Mouse (Mus musculus) heart, postnatal 0 days (tissue): Measurements from ENCODE around the gene Olfr923. TPM values are rescaled to one million over a fixed set of nuclear protein-coding genes. Genes with fewer than 3 reads are reported as not detected.

Experiments used
- ATAC-seq: fragments of 200-750 bp; cut with Nextera tagmentation; 2 replicates; pipeline ENCODE4 v1.8.0; 2017; ENCODE audit warnings: low read depth, moderate number of reproducible peaks, moderate library complexity; ENCODE audit not compliant: insufficient read depth
- DNase-seq: peaks from one replicate; pipeline ENCODE4 v3.0.0-alpha.2; 2016; ENCODE audit warnings: low spot score
- H3K27ac ChIP-seq: fragments of 300-500 bp; sonication (generic); 2 replicates; pipeline ENCODE4 v1.5.1; 2014; ENCODE audit warnings: low read depth, mild to moderate bottlenecking
- H3K27me3 ChIP-seq: fragments of 300-500 bp; sonication (generic); 2 replicates; pipeline ENCODE4 v1.6.1; 2014; ENCODE audit warnings: low read length, mixed read lengths; ENCODE audit not compliant: control insufficient read depth, insufficient read depth
- H3K36me3 ChIP-seq: fragments of 300-500 bp; sonication (generic); replicated peaks from 2 replicates; pipeline ENCODE4 v1.6.1; 2014; ENCODE audit warnings: low read length, mixed read lengths; ENCODE audit not compliant: control insufficient read depth, insufficient read depth
- H3K4me1 ChIP-seq: fragments of 300-500 bp; sonication (generic); 2 replicates; pipeline ENCODE4 v1.6.1; 2014; ENCODE audit warnings: antibody characterized with exemption; ENCODE audit not compliant: control insufficient read depth, insufficient read depth
- H3K4me2 ChIP-seq: fragments of 300-500 bp; sonication (generic); 2 replicates; pipeline ENCODE4 v1.6.1; 2014; ENCODE audit warnings: low read depth, mild to moderate bottlenecking, low read length, moderate library complexity
- H3K4me3 ChIP-seq: fragments of 300-500 bp; sonication (generic); 2 replicates; pipeline ENCODE4 v1.5.1; 2014; ENCODE audit warnings: low read depth, low read length
- H3K9ac ChIP-seq: fragments of 300-500 bp; sonication (generic); replicated peaks from 2 replicates; pipeline ENCODE4 v1.6.1; 2014; ENCODE audit warnings: low read depth, low read length, mixed read lengths
- H3K9me3 ChIP-seq: fragments of 300-500 bp; sonication (generic); replicated peaks from 2 replicates; pipeline ENCODE4 v1.6.1; 2016; ENCODE audit warnings: low read length; ENCODE audit not compliant: control insufficient read depth
- CTCF ChIP-seq: IDR thresholded peaks from 2 replicates; pipeline ENCODE4 v1.5.1; 2016; ENCODE audit warnings: antibody characterized with exemption, control low read depth, low read depth
- EP300 ChIP-seq: IDR thresholded peaks from 2 replicates; pipeline ENCODE4 v1.6.1; 2016; ENCODE audit warnings: antibody characterized with exemption, low read depth
- WGBS: fragments of 180-500 bp; shearing (Covaris S2); extraction: QIAGEN DNeasy Blood & Tissue Kit; methylation state at CpG from one replicate; pipeline ENCODE4 v1.1.7; 2014; 5-methylcytosine and 5-hydroxymethylcytosine counted together
- polyA plus RNA-seq: library from polyadenylated mRNA; unstranded; fragments of >200 nt; fragmentation: Nextera tagmentation; extraction: Ambion mirVana; gene quantifications from 2 replicates; pipeline ENCODE4 v1.2.1, GENCODE M21; 2015
- total RNA-seq: library from RNA; depleted of rRNA; stranded (reverse); fragments of >200 nt; gene quantifications from 2 replicates; pipeline ENCODE4 v1.2.3, GENCODE M21; 2014; ENCODE audit warnings: low replicate concordance; rRNA removed

The Olfr923 gene
- not detected in 2 replicates for total RNA-seq
- not detected in 2 replicates for polyA plus RNA-seq

DNA sequence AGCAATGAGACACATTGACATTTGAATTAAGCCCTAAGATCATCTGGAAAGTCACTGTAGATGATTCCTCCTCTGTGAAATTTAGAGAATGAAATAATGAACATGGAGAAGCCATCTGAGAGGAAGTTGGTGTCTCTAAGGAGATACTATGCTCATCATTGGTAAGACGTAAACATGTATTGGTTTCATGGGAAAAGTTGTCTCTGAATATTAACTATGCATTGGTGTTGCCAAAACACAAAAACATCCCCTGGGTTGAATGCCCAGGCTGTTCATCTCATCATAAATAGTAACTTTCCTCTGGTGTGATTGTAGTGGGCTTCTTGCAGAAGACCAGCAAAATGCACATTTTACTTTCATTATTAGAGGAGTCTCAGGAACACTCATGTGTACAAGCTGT is at the start of gene Olfr923:
Olfr923 (plus strand) TSS at position 301 of the 400 bp plus-strand sequence.
- H3K9ac ChIP-seq = no peak within 1 kb of the TSS
- TF ChIP-seq CTCF (no peak), EP300 (no peak)
- H3K4me1 ChIP-seq = no peaks in the 10 kb centered on the region
- H3K4me2 ChIP-seq = no peak within 1 kb of the TSS
- WGBS = 89% methylated on average over 1 of the region's 1 CpGs
- ATAC-seq (no peak), DNase-seq (no peak)
- H3K36me3 ChIP-seq = no peaks in the 10 kb centered on the region
- H3K4me3 ChIP-seq = no peak within 1 kb of the TSS
- H3K27me3 ChIP-seq = no peaks in the 10 kb centered on the region
- H3K27ac ChIP-seq = no peak within 1 kb of the TSS
- no peaks in the 10 kb centered on the region for H3K9me3 ChIP-seq

DNA sequence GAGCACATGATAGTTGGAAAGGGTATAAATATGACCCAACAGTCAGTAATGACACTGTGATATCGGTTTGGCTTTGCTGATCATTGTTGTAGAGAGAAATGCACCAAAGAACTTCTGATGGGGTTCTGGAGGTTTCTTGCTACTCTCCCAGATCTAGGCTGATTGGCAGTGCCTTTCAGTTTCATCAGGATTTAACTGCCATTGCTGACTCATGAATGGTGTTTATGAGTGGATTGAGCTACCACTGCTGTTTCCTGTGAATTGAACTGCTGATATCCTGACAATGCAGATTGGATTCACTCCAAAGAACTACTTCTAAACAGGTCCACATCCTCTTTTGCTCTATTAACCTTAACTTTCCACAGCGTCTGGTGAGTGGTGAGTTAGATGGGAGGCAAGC is 33.7 kb upstream of the Olfr923 start:
- DNase-seq (no peak), ATAC-seq (no peak)
- Histone ChIP-seq H3K4me3 (no peak overlapping the region), H3K4me2 (no peak overlapping the region), H3K27ac (no peak overlapping the region), H3K27me3 (no peaks in the 10 kb centered on the region), H3K9ac (no peak overlapping the region), H3K36me3 (no peaks in the 10 kb centered on the region), H3K9me3 (no peaks in the 10 kb centered on the region), H3K4me1 (no peaks in the 10 kb centered on the region)
- WGBS = 65% methylated on average over 2 of the region's 2 CpGs
- TF ChIP-seq CTCF (no peak), EP300 (no peak)

DNA sequence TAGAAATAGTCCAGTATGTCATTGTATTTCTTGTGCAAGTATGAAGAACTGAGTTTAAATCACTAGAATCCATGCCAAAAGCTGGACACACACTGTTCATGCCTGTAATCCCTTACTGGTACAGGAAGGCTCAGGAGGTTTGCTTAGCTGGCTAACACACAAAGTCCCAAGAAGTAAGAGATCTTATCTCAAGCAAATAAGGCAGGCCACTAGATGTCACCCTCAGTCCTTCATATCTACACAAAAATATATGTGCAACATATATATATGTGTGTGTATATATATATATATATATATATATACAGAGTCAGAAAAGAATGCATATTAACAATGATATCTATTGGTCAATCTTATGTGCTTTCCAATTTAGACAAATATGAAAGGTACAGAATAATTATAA is 20.6 kb upstream of the Olfr923 start:
- H3K27me3 ChIP-seq = no peaks in the 10 kb centered on the region
- no peak overlapping the region for H3K9ac ChIP-seq
- H3K9me3 ChIP-seq = no peaks in the 10 kb centered on the region
- ATAC-seq (no peak), DNase-seq (no peak)
- no peak overlapping the region for H3K4me3 ChIP-seq
- H3K4me2 ChIP-seq = no peak overlapping the region
- no peak overlapping the region for H3K27ac ChIP-seq
- H3K36me3 ChIP-seq = no peaks in the 10 kb centered on the region
- no peaks in the 10 kb centered on the region for H3K4me1 ChIP-seq
- no peak for TF ChIP-seq EP300
- TF ChIP-seq CTCF = no peak

DNA sequence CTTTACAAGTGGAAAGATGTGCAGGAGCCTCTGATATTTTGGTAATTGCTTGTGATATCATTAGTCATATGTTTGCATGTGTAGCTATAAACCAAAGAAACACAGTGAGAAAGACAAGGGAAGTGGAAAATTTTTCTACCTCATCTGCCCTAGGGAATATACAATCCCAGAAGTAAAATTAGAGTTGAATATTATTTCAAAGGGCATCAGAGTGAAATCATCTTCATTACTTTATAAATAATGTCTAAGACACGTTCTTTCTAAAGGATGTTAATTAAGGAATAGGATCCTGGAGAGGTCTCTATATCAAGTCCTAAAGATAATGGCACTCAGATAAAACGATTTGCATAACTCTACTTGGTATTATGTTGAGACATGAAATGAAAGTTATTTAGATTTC is 12.0 kb upstream of the Olfr923 start, which contains the start of gene Olfr922:
Olfr922 (plus strand) TSS at position 301 of the 400 bp plus-strand sequence.
- no peaks in the 10 kb centered on the region for H3K9me3 ChIP-seq
- H3K4me3 ChIP-seq = no peak within 1 kb of the TSS
- no peak within 1 kb of the TSS for H3K27ac ChIP-seq
- no peaks in the 10 kb centered on the region for H3K36me3 ChIP-seq
- TF ChIP-seq EP300 = no peak
- no peak for TF ChIP-seq CTCF
- H3K27me3 ChIP-seq = no peaks in the 10 kb centered on the region
- H3K4me1 ChIP-seq = no peaks in the 10 kb centered on the region
- 41% methylated on average over 2 of the region's 2 CpGs for WGBS
- ATAC-seq (no peak), DNase-seq (no peak)
- no peak within 1 kb of the TSS for H3K4me2 ChIP-seq
- H3K9ac ChIP-seq = no peak within 1 kb of the TSS

DNA sequence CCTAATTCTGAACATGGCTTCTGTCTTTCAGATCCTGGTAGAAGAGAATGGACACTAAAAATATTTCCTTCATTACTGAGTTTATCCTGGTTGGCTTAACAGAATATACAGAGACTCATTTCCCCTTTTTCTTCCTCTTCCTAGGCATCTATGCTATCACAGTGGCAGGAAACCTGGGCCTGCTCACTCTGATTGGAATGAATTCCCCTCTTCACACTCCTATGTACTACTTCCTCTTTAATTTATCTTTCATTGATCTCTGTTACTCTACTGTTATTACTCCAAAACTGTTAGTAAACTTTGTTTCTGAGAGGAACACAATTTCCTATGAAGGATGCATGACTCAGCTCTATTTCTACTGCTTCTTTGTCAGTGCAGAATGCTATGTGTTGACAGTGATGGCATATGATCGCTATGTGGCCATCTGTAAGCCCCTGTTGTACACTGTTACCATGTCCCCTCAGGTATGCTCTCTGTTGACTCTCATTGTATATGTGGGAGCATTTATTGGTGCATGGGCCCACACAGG is 10.8 kb upstream of the Olfr923 start:
- H3K36me3 ChIP-seq = no peaks in the 10 kb centered on the region
- H3K4me3 ChIP-seq = no peak overlapping the region
- no peak for DNase-seq
- TF ChIP-seq CTCF = no peak
- no peak for TF ChIP-seq EP300
- H3K9ac ChIP-seq = no peak overlapping the region
- no peaks in the 10 kb centered on the region for H3K4me1 ChIP-seq
- WGBS = 74% methylated on average over 1 of the region's 1 CpGs
- no peaks in the 10 kb centered on the region for H3K9me3 ChIP-seq
- no peak for ATAC-seq
- no peaks in the 10 kb centered on the region for H3K27me3 ChIP-seq
- no peak overlapping the region for H3K4me2 ChIP-seq
- no peak overlapping the region for H3K27ac ChIP-seq

DNA sequence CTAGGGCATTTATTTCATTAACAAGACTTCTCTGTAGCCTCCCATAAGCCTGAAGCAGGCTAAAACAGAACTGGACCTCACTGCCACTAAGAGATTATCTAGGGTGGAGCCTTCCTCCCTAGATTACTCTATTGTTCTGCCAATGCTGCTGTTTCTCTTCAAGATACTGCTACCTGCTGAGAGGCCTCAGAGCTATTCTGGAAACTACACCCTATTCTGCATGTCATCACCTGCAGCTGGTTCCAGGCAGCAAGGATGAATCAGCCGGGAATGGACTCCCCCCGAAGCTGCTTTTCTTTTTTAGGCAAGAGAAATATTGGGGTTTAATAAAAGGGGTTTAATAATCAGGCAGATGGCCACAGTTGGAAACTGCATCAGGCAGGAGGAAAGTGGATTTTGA is 6.7 kb downstream of the Olfr923 start:
- ATAC-seq (no peak), DNase-seq (no peak)
- Histone ChIP-seq H3K4me3 (no peak overlapping the region), H3K9ac (no peak overlapping the region), H3K4me2 (peak overlapping the region; percentile 25; the same call in 1 of the 2 replicates), H3K9me3 (no peaks in the 10 kb centered on the region), H3K27ac (no peak overlapping the region), H3K27me3 (no peaks in the 10 kb centered on the region), H3K36me3 (no peaks in the 10 kb centered on the region), H3K4me1 (no peaks in the 10 kb centered on the region)
- 24% methylated on average over 2 of the region's 2 CpGs for WGBS
- TF ChIP-seq CTCF (no peak), EP300 (no peak)
